Mouse (Mus musculus) embryonic facial prominence, embryonic 14.5 days (tissue): ENCODE measurements at regions not wholly inside any gene's neighbourhood (a gene's known extent, or its start where the extent isn't known, plus 50 kb on each side); places are given as distances from the start of the nearest gene placed in this dataset.
"Not testable (repeated sequence)": the region's sequence is repeated elsewhere in the genome, so short reads cannot be mapped to it uniquely, and the experiment has no call there.

Source experiments
- ATAC-seq: fragments of 200-750 bp; cut with Nextera tagmentation; 2 replicates; pipeline ENCODE4 v1.8.0; 2017; ENCODE audit warnings: low read depth, moderate number of reproducible peaks, moderate TSS enrichment
- DNase-seq: peaks from one replicate; pipeline ENCODE4 v3.0.0-alpha.2; 2015; ENCODE audit warnings: low spot score
- H3K27ac ChIP-seq: fragments of 300-500 bp; sonication (generic); replicated peaks from 2 replicates; pipeline ENCODE4 v1.5.1; 2014; ENCODE audit warnings: low read depth, mild to moderate bottlenecking, low read length, moderate library complexity
- H3K27me3 ChIP-seq: fragments of 300-500 bp; sonication (generic); replicated peaks from 2 replicates; pipeline ENCODE4 v1.6.1; 2014; ENCODE audit warnings: low read length; ENCODE audit not compliant: control insufficient read depth, insufficient read depth
- H3K36me3 ChIP-seq: fragments of 300-500 bp; sonication (generic); 2 replicates; pipeline ENCODE4 v1.6.1; 2014; ENCODE audit warnings: low read length, mixed read lengths; ENCODE audit not compliant: control insufficient read depth, insufficient read depth
- H3K4me1 ChIP-seq: fragments of 300-500 bp; sonication (generic); 2 replicates; pipeline ENCODE4 v1.6.1; 2014; ENCODE audit warnings: antibody characterized with exemption, low read length; ENCODE audit not compliant: control insufficient read depth, insufficient read depth
- H3K4me2 ChIP-seq: fragments of 300-500 bp; sonication (generic); 2 replicates; pipeline ENCODE4 v1.6.1; 2014; ENCODE audit warnings: low read depth, mild to moderate bottlenecking, low read length, moderate library complexity, mixed read lengths
- H3K4me3 ChIP-seq: fragments of 300-500 bp; sonication (generic); 2 replicates; pipeline ENCODE4 v1.5.1; 2014; ENCODE audit warnings: low read depth, mild to moderate bottlenecking, low read length
- H3K9ac ChIP-seq: fragments of 300-500 bp; sonication (generic); 2 replicates; pipeline ENCODE4 v1.6.1; 2014; ENCODE audit warnings: low read depth, mild to moderate bottlenecking, low read length, moderate library complexity, mixed read lengths
- H3K9me3 ChIP-seq: fragments of 300-500 bp; sonication (generic); 2 replicates; pipeline ENCODE4 v1.6.1; 2016; ENCODE audit warnings: low read length; ENCODE audit not compliant: control insufficient read depth
- WGBS: fragments of 180-500 bp; shearing (Covaris S2); extraction: QIAGEN DNeasy Blood & Tissue Kit; methylation state at CpG from one replicate; pipeline ENCODE4 v1.1.7; 2014; 5-methylcytosine and 5-hydroxymethylcytosine counted together

DNA sequence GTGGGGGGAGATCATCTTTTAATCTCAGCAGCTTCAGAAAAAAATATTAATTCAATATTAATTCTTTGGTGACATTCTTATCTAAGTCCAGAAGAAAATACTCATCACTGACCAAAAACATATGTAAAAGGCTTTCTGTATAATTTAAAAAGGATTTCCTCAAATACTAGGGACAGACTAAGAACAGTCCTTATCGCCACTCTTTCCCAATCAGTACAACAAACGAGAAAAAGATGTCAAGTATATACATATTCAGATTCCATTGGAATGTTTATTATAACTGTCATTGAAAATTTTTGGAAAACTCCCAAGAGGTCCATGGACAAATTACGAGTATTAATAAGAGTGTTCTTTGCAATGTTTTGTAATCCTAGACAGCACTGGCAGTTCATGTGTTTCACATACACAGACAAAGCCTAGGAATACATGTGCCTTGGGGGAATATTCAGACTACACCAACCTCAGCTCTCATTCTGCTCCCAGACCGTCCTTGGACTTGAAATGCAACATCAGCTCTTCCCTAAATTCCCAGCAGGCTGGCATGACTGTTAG is 270.4 kb upstream of the Dcbld2 start:
- Histone ChIP-seq H3K4me2 (no peak overlapping the region), H3K27me3 (no peaks in the 10 kb centered on the region), H3K9ac (no peak overlapping the region), H3K36me3 (no peaks in the 10 kb centered on the region), H3K9me3 (no peaks in the 10 kb centered on the region), H3K4me3 (no peak overlapping the region), H3K4me1 (0 out of 2 replicates have a peak, but pooled peaks cover 3% of the 10 kb centered on the region), H3K27ac (no peak overlapping the region)
- DNase-seq (peak; percentile 21), ATAC-seq (no peak)
- 48% methylated on average over 4 of the region's 4 CpGs for WGBS

DNA sequence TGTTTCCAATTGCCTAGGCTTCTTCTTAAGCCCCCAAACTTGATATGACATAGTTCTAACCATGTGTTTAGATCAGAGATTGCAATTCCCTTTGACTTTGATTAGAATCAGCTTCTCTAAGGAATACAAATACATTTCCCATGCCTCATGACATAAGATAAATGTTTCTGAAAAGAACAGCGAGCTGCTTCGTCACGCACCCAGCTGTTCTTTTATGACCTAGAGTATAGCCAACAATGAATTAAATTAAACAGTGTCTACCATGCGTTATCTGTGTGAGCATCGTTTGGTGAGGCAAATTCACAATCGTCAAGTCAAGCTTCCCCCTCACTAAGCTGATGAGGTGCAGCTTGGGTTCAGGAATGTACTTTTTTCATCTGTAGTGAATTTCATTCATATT is 261.8 kb upstream of the Dcbld2 start:
- Histone ChIP-seq H3K9me3 (no peaks in the 10 kb centered on the region), H3K9ac (no peak overlapping the region), H3K4me2 (no peak overlapping the region), H3K27ac (no peak overlapping the region), H3K4me1 (no peaks in the 10 kb centered on the region; the same call in 1 of the 2 replicates), H3K27me3 (no peaks in the 10 kb centered on the region), H3K36me3 (no peaks in the 10 kb centered on the region), H3K4me3 (no peak overlapping the region)
- DNase-seq (peak; percentile 19), ATAC-seq (no peak)
- 47% methylated on average over 6 of the region's 6 CpGs for WGBS

DNA sequence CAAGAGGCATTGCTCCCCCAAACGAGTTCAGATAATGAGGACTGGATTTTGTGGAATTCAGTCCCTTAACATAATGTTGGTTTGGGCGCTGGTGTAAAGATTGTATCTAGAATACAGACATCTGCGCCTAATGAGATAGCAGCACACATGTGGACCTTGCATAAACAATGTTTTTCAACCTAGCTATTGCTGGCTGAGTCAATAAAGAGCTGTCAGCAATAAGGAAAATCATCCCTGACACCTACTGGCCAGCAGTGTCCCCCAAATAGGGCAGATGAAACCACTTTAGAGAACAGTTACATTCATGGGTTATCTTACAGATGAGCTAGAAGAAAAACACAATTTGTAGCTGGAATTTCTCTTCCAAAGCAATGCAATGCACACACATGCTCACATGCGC is 252.7 kb upstream of the Dcbld2 start:
- Histone ChIP-seq H3K36me3 (no peaks in the 10 kb centered on the region), H3K4me2 (no peak overlapping the region), H3K4me3 (no peak overlapping the region), H3K9me3 (no peaks in the 10 kb centered on the region), H3K27ac (no peak overlapping the region), H3K27me3 (no peaks in the 10 kb centered on the region), H3K9ac (no peak overlapping the region), H3K4me1 (no peaks in the 10 kb centered on the region)
- 38% methylated on average over 4 of the region's 4 CpGs for WGBS
- DNase-seq (peak; percentile 42), ATAC-seq (no peak)

DNA sequence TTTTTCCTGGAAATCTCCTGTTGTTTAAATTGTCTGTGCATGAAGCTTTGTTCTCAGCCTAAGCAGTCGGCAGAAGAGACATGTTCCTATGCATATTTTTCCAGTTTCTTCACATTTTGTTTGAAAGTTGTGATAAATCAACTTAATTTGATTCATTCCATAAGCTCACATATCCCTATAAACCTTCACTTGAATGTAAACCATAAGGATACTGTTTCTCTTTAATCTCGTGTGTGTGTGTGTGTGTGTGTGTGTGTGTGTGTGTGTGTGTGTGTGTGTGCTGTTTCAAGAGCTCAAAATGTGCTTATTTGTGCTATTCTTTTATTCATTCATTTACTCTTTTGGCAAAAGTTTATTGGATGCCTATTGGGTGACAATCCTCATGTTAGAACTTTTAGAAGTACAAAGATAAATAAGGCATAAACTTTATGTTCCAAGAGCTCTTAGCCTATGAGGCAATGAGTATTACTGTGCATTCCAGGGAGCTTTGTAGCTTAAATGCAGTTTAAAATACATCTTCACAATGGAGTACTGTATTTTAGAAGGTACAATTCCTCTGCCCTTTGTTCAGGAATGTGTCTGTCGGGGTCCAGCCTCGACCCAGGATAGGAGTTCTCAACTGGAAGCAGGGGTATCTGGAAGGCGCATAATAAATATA is 229.4 kb upstream of the Dcbld2 start:
- Histone ChIP-seq H3K36me3 (no peaks in the 10 kb centered on the region), H3K4me3 (no peak overlapping the region), H3K27me3 (no peaks in the 10 kb centered on the region), H3K9ac (no peak overlapping the region), H3K4me1 (no peaks in the 10 kb centered on the region), H3K9me3 (no peaks in the 10 kb centered on the region), H3K4me2 (no peak overlapping the region), H3K27ac (no peak overlapping the region)
- ATAC-seq: no peak
- 59% methylated on average over 5 of the region's 5 CpGs for WGBS
- no peak for DNase-seq

DNA sequence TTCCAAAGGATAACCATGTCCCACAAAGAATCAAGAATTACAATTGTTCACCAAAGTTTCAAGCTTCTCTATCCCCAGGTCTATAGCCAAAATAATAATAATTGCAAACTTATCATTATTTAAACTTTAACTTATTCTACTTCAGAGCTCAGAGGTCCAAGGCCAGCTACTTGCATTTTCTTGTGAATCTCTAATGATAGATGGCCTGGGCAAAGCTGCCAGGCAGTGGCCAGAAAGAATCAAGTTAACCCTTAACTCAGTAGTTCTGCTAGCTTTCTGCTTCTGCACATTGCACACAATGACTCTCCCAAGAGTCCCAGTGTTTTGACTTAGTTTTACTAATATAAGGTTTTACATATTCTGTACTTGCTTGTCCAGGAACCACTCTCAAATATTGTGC is 228.3 kb upstream of the Dcbld2 start:
- not testable (repeated sequence) for H3K4me1 ChIP-seq, H3K9me3 ChIP-seq, ATAC-seq, H3K9ac ChIP-seq, H3K4me3 ChIP-seq, H3K4me2 ChIP-seq, H3K27me3 ChIP-seq, H3K36me3 ChIP-seq, DNase-seq, H3K27ac ChIP-seq

DNA sequence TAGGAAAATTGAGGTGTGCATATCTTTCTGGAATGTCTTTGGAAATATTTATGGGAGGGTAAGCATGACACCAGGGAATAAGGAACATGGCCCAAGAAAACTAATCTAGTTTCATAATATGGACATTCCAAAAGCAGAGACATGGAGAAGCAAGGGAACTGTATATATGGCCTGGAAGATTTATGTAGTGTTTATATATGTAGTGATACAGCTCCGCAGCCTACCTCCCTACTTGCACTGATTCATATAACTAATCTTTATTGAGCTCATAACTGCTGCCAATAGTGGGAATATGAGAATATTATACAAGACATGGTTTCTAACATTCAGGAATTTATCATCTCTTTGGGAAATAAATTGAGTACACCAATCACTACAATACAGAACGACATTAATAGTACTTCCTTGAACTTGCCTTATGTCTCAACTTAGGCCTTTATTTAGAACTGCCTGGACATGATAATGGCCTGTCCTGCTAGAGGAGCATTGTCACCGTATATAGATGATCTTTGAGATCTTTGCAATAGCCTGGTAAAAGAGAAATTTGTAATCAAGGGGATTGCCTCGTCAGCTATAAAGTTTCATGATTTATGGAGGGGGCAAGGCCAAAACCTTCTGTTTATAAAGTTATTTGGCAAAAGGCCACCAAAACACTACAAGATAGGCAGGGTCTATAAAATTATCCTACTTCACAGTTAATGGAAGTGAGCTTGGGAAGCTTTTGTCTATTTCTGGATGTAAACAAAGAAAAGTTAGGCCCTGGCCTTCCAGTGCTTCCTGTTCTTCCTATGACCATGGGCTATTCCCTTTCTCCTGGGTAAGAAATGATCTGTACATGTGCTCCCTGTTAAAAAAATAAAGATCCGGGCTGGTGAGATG is 213.4 kb upstream of the Dcbld2 start:
- Histone ChIP-seq H3K27ac (no peak overlapping the region), H3K27me3 (no peaks in the 10 kb centered on the region), H3K9me3 (0 out of 2 replicates have a peak, but pooled peaks cover 3% of the 10 kb centered on the region), H3K4me1 (no peaks in the 10 kb centered on the region), H3K36me3 (no peaks in the 10 kb centered on the region), H3K9ac (no peak overlapping the region), H3K4me3 (no peak overlapping the region), H3K4me2 (no peak overlapping the region)
- no peak for ATAC-seq
- no peak for DNase-seq
- WGBS: 79% methylated on average over 5 of the region's 5 CpGs

- DNase-seq: peak; percentile 23
- no peak for ATAC-seq
- WGBS: 52% methylated on average over 2 of the region's 2 CpGs
- no peak overlapping the region for H3K4me2 ChIP-seq
- H3K9ac ChIP-seq: no peak overlapping the region
- no peak overlapping the region for H3K4me3 ChIP-seq
- no peaks in the 10 kb centered on the region for H3K36me3 ChIP-seq
- no peaks in the 10 kb centered on the region for H3K9me3 ChIP-seq
- no peaks in the 10 kb centered on the region for H3K27me3 ChIP-seq
- no peaks in the 10 kb centered on the region for H3K4me1 ChIP-seq
- no peak overlapping the region for H3K27ac ChIP-seq
Measured at GRCm38 (mm10) chr16:58211872-58212271, 196.4 kb upstream of the Dcbld2 start.

GRCm38 (mm10) chr16:58234686-58235085 is 173.6 kb upstream of the Dcbld2 start:
- no peak overlapping the region for H3K4me2 ChIP-seq
- no peak overlapping the region for H3K4me3 ChIP-seq
- no peaks in the 10 kb centered on the region for H3K4me1 ChIP-seq
- no peaks in the 10 kb centered on the region for H3K27me3 ChIP-seq
- DNase-seq: no peak
- no peaks in the 10 kb centered on the region for H3K9me3 ChIP-seq
- H3K27ac ChIP-seq: no peak overlapping the region
- H3K9ac ChIP-seq: no peak overlapping the region
- no peak for ATAC-seq
- no peaks in the 10 kb centered on the region for H3K36me3 ChIP-seq
